Mouse (Mus musculus): Measurements from ENCODE around the gene Gm17359.

The Gm17359 gene

DNA sequence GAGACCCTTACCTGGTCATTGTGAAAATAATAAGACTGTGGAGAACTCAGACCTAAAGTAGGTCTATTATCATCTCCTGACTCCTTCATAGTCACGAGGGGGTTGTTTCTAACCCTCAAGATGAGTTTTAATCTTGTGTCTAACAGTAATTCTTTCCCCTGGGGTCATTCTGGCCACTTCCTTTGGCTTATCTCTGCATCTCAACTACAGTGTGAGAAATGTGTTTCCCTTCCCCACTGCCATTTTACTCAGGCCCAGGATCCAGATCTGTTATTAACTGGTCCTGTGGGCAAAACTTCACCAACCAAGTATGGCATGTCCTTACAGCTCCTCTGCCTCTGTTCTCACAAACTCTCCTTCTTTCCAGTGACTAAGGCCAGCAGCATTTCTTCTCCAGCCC is 12.8 kb downstream of the Gm17359 start:
- no peak for DNase-seq (ENCODE audit: low read depth)

DNA sequence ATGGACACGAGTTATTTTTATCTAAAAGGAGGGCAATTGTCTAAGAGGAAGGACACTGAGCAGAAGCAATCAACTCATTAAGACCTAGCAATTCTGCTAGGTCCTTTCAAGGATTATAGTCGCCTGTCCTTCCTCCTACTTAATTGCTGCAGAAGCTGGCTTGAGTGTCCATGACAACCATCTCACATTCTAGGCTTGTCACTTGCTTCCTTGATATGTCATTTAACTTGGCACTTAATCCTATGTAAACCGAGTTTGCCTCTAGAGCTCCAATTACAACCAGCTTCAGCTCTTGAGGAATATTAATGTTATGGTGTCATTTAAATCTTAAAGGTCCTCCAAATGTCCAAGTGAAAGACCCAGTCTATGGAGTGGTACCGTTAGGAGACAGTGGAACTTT is 22.3 kb downstream of the Gm17359 start:
- DNase-seq (ENCODE audit: low read depth): no peak

DNA sequence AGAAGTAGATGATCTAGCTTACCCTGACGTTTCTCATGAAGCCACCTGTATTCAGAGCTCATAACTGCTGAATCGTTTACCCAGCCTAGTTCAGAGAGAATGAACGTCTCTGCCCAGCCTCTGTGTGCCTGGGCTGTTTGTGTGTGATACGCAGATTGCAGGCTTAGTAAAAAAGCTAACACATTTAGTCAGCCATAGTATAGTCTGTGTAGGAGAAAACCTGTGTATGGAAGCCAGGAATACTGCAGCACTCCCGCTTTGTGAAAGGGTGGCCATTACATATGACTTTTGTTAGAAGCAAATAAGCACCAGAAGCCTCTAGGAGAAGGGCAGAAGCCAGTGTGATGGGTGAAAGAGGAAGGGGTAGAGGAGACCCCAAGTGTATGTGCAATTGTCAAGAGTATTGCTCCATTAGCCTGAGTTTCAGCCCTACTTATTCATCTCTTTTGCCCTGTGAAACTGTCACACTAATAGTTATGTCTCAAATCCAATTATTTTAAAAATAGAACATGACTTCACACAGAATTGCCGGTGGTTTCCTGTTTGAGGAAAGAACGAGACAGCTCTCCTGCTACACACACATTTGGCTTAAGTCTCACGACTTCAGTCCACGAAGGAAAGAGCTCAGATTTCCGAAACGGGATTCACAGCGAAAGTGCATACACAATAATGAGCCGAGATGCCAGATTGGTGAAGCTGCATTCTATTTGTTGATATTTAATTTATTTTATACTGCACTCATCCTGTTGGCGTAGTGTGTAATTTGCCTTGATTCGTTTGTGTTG is 24.0 kb downstream of the Gm17359 start:
- no peak for DNase-seq (ENCODE audit: low read depth)

GRCm38 (mm10) chr3:79366098-79366497 is 29.6 kb downstream of the Gm17359 start:
- no peak for DNase-seq (ENCODE audit: low read depth)

DNA sequence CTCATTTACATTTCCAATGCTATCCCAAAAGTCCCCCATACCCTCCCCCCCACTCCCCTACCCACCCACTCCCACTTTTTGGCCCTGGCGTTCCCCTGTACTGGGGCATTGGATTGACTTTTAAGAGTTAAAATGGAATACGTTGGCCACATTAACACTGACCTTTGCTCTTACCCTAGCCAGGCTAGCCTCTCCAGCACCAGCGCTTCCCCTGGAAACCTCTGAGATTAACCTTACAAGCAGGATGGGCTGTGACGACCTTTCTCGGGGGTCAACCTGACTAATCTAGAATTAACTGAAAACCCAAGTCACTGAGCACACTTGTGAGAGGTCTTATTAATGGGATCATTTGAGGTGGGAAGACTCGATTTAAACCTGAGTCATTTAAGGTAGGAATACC is 31.8 kb downstream of the Gm17359 start:
- no peak for DNase-seq (ENCODE audit: low read depth)

GRCm38 (mm10) chr3:79370385-79370929 is 34.0 kb downstream of the Gm17359 start:
- no peak for DNase-seq (ENCODE audit: low read depth)

DNA sequence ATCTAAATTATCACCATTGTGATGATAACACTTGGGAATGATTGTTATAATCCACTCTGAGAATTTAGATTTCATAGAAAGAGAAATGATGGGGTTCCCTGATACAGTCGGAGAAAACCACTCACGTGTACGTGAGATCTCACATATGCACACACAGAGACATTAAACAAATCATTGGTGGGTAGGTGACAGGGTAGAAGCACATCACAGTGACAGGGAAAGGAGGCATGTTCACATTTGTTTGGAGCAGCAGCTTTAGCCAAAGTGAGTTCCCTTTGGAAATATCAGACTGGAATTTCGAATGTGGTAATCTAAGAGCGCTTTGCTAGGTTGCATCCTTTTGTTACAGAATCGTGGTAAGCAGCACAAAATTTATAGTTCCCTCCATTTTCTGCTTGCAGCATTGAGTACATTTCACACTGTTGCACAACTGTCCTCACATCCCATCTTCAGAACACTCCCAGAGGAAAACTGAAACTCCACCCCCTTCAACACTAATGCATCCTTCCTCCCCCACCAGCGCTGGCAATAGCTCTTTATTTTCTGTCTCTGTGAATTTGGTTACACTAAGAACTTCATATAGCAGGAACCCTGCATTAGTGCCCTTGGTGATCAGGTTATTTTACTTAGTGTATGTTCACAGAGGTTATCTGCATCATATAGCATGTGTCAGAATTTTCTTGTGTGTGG is 35.2 kb downstream of the Gm17359 start:
- DNase-seq (ENCODE audit: low read depth): no peak

DNA sequence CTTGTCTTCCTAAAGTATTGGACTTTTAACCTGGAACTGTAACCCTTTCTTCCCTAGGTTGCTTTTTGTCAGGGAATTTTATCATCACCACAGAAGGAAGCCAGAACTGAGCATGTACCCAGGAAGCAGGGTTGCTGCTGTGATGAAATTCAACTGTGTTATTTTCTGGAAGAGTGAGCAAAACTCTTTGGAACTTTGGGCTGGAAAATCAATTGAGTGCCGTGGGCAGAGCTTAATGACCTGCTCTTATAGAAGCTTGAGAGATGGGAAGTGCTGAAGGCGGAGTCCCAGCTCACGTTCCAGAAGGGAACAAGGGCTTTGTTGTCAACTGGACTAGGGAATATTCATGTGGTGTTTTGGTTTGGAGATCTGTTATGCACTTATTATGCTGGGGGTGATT is 37.5 kb downstream of the Gm17359 start:
- no peak for DNase-seq (ENCODE audit: low read depth)

DNA sequence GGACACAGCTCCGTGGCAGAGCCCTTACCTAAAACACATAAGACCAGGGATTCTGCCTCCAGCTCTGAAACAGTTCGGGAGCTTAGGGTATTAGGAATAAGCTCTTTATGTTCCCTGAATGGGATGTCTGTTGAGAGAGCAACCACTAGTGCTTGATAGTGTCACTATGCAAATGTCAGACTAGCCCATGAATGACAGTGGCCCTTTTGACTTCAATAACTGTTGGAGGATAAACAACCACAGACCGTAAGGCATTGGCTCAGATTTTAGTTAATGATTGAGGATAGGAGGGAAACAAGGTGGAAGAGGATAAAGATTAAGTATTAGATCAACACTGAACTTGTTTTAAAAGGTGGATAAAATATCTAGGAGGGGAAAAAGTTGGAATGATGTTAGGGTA is 41.6 kb downstream of the Gm17359 start:
- DNase-seq (ENCODE audit: low read depth): no peak

DNA sequence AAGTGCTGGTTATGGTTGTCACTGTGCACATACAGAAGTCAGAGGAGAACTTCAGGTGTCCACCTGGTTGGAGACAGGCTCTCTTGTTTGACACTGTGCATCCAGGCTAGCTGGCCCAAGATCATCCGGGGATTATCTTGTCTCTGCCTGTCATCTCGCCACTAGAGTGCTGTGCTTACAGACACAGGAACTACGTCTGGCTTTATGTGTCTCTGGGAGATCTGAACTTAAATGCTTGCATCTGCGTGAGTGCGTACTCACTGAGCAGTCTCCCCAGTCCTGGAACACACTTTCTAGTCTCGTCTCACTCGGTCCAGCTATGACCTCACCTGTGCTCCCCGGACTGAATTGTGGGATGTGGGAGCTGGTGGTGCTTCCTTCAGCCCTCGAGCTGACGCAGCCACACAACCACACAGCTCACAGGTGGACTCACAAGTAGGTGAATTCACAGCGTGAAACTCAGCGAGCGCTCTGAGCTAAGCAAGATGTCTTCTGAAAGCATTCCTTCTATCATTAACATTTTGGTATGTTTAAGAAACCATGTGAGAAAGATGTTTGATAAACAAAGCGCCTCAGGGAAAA is 42.9 kb downstream of the Gm17359 start:
- no peak for DNase-seq (ENCODE audit: low read depth)

DNA sequence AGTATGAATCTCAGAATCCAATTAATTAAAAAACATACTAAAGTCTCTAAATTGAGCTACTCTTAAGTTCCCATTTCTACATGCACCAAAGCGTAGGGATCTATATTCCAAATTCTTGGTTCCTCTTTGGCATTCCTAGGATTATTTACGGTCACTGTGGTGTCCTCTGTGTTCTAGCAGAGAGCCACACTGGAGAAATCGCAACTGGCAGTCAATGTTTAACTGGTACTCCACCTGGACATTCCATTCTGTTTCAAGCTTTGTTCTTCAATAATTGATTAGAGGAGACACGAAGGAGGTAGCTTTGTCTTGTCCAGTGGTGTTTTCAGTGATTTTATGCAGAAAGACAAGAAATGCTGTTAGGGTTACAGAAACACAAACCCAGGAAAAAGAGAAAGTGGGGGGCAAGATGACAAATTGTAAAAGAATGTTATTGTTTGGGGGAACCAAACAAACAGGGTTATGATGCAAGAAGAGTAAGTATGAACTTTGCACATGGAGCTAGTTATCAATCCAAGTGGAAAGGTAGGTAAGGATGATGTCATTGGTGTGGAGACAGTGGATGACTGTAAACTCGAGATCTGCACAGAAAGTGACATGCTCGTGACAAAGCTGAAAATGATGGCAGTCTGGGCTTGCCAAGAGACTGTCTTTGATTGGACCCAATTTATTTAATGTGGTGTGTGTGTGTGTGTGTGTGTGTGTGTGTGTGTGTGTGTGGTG is 43.6 kb downstream of the Gm17359 start:
- no peak for DNase-seq (ENCODE audit: low read depth)

- DNase-seq (ENCODE audit: low read depth): no peak
Observed at GRCm38 (mm10) chr3:79381398-79381797, 44.9 kb downstream of the Gm17359 start.

DNA sequence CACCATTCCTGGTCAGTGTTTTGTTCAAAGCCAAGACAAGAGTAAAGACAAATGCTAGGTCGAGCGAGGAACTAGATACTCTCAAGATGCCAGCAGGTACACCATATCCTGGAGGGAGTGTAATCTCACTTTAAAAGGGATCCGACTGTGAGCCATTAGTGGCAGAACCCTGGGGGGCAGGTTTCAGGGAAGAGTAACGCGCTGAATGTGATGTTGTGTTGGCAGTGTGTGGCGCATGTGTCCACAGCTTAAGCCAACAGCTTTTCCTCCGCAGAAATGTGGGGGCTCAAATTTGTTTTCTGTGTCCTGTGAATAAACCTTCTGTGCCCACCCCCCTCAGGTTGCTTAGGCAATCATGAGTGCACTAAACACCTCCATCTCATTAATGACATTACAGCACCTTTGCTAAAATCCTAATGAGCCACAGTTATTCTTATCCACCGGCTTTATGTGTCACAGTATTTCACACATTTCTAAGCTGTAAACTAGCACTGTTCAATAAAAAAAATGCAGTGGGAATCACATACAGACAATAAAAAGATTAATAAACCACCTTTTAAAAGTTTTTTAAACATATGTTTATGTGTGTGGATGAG is 49.1 kb downstream of the Gm17359 start:
- DNase-seq (ENCODE audit: low read depth): no peak

DNA sequence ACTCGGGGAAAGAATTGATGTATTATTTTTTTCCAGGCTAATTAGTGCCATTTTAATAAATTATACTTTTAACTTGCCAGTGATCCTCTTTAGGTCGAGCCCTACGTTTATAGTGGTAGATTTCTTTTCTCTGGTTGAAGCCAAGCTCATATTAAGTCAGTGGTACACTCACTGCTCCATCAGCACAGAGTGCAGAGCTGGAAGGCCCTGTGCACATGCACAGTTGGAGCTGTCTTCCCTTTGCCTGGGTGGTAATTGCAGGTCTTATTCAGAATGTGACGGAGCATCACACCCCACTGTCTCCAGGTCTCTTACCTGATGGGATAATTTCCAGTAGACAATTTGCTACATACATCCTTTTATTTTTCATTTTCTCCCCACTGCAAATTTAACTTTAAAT is 52.6 kb downstream of the Gm17359 start:
- no peak for DNase-seq (ENCODE audit: low read depth)

- peak; percentile 22 for DNase-seq (ENCODE audit: low read depth)
Observed at GRCm38 (mm10) chr3:79400552-79400951, 64.1 kb downstream of the Gm17359 start.

GRCm38 (mm10) chr3:79402056-79402455 is 65.6 kb downstream of the Gm17359 start:
- no peak for DNase-seq (ENCODE audit: low read depth)

GRCm38 (mm10) chr3:79408546-79408945 is 72.1 kb downstream of the Gm17359 start:
- no peak for DNase-seq (ENCODE audit: low read depth)

DNA sequence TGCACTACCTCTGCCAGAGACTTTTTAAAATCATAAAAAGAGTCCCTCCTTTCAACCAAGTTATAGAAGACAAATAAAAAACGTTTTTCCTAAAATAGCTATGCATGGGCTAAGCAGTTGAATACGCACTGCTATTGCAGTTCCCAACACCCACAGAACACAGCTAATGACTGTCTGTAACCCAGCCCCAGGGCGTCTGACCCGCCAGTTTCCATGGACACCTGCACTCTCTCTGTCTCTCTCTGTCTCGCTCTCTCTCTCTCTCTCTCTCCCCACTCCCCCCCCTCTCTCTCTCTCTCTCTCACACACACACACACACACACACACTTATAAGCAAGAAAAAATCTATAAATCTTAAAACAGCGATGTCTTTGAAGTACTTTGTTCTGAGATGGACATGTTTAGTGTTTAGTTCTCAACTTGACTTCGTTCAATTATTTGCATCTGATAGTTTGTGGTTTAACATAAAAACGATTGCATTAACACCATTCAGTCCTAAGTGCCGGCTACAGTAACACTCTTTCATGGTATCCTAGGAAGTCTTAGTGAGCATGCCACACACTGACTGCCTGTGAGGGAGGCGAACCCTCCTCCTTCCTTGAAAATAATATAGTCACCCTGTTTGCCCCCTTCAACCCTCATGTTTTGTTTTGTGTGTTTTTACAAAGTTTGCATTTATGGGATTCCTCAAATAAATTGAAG is 73.6 kb downstream of the Gm17359 start:
- no peak for DNase-seq (ENCODE audit: low read depth)

- no peak for DNase-seq (ENCODE audit: low read depth)
Observed at GRCm38 (mm10) chr3:79410629-79410995, 74.2 kb downstream of the Gm17359 start.

GRCm38 (mm10) chr3:79411666-79412065 is 75.2 kb downstream of the Gm17359 start:
- no peak for DNase-seq (ENCODE audit: low read depth)

DNA sequence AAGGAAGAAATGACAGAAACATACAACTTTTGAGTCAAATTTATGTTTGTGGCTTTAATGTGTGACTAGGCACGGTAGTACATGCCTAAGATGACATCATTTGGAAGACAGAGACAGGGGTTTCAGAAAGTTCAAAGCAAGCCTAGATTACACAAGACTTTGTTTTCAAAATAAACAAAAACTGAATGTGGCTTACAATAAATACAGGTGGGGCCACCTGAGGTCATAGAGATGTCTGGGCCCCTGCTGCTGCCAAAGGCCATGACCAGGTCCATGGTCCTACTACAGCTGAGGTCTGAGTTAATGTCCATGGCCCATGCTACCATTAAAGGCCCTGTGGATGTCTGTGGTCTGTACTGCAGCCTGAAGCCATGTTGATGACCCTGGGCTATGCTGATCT is 77.0 kb downstream of the Gm17359 start:
- DNase-seq (ENCODE audit: low read depth): no peak
